Mouse (Mus musculus) kidney, adult 11 months (tissue): ENCODE data around the gene Abl1.

Source experiments
- DNase-seq: peaks from one replicate; pipeline ENCODE4 v3.0.0; 2022

Abl1 gene

DNA sequence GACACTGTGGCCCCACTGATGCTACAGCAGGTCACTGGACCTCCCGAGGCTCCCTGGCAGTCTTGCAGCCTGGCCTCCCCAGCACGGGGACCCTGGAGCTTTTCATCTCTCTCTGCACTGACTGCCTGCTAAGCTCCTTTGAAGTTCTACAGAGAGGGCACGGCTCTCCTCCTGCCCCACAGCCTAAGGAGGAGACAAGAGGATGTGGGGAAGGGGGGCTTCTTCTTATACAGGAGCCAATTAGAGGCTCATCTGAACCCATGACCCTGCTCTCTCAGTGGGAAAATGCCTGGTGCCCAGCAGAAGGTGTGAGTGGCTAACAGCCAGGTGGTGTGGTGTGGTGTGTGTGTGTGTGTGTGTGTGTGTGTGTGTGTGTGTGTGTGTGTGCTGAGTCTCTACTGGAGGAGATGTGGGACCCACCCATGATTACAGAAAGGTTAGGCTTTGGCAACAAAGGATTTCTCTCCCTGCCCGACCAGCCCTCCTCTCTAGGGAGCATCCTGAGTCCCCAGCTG is 140.2 kb downstream of the Abl1 start:
- DNase-seq = no peak

DNA sequence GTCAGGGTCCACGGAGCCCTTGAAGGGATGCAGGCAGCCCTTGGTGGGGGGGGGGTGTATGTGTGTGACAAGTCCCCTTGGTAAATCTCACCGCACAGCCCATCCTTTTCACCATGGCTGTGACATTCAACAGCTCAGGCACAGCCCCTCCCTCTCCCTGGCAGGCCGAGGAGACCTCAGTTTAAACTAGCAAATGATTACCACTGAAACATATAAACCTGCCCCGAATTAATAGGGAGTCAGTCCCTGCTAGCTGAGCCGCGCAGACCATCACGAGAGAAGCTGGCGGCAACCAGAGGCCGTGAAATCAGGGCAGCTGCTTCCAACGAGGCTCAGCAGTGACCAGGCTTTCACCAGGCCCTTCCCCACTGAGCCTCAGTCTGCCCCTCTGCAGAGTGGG is 147.9 kb downstream of the Abl1 start:
- DNase-seq = peak; percentile 61

DNA sequence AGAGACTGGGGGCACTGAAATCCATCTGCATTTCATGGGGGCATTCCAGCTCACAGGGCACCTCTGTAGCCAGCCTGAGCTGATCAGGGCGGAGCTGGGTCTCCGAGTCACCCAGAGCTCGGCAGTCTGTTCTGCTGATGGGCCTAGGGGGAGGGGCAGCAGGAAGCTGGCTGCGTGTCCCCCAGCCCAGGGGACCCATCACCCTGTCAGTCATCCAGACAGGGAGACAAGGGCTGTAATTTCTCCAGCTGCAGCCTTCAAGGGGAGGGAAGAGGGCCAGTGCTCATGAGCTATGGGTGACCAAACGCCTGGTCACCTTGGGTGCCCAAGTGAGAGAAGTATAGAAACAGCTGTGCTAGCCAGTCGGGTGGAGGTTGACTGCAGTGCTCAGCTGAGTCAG is 148.8 kb downstream of the Abl1 start:
- DNase-seq = no peak

DNA sequence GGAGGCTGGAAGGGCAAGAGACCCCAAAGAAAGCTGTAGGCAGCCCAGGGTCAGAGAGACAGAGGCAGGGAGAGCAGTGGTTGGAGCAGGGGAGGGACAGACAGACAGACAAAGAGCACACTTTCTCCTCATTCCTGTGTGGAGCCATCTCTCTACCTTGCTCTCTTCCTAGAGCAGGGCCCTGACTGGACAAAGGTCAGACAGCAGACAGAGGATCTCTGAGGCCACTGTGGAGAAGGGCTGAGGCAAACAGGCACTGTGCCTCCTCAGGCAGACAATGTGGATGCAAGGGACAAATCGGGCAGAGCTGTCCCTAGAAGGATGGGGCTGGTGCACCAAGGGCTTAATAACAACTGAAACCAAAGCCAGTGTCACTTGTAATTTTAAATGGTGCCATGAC is 150.7 kb downstream of the Abl1 start:
- DNase-seq = no peak

DNA sequence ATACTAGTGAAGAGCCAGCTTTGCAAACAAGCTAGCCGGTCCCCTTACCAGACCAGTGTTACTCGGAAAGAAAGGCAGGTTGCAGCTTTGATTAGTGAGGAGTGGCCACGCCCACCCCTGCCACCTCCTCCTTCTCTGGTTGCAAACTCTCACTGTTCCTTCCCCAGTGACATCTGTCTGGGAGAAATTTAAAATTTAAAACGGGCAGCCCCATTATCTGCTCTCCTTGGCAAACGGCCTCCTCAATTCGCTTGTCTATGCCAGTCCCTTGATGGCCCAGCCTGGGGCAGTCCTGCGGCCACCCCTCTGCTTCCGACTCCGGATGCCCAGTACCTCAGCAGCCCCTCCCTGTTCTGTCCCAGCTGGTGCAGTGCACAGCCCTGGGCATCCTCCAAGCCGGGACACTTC is 156.6 kb downstream of the Abl1 start:
- DNase-seq = no peak

DNA sequence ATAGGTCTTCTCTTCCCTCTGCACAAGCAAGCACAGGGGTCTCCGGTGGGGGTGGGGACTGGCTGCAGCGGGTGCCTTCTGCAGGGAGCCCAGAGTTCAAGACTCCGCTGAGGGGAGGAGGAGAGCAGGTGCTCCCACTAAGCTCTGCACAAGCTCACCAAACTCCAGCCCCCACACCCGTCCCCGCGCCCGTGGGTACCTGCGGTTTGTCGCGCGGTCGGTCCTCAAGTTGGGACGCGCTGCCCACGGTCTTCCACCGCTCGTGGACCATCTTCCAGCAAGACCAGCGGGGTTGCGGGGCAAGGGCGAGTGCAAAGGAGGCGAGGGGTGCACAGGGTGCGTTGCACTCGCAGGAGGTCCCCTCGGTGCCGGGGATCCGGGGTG is 157.3 kb downstream of the Abl1 start:
- no peak for DNase-seq

DNA sequence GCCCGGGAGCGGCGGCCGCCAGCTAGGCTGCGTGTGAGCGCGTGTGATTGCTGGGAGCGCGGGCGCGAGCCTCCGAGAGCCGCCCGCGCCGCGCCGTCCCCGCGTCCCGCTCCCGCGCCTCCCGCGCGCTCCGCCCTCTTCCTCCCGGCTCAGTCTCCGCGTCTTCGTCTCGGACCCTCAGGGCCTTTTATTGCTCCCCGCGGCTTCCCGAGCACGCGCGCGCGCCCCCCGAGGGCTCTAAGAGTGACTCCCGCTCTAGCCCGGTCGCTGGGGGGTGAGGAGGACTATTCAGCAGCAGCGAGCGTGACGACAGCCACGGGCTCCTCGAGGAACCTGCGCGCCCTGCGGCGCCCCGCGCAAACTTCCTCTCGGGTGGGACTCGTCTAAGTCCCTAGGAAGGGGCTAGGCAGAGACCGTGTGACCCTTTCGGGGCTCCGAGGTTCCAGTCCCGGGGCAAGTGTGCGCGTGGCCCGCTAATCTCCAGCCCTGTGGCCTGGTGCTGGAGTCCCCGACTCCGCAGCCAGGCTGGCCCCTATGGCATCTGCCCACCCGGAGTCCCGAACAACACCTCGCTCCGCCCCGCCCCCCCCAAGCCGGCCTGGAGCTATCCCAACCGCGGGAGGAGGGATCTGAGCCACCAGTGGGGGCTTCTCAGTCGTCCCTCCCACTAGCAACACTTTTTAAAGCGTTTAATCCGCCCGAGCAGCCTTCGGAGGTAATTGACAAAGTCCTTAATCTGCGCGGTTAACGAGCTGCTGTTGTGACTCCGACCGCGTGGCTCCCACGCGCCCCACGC is 157.9 kb downstream of the Abl1 start, which contains the start of gene Fibcd1:
TSS of gene Fibcd1 (minus strand) at position 110 of the 796 bp plus-strand sequence.
- DNase-seq = no peak

DNA sequence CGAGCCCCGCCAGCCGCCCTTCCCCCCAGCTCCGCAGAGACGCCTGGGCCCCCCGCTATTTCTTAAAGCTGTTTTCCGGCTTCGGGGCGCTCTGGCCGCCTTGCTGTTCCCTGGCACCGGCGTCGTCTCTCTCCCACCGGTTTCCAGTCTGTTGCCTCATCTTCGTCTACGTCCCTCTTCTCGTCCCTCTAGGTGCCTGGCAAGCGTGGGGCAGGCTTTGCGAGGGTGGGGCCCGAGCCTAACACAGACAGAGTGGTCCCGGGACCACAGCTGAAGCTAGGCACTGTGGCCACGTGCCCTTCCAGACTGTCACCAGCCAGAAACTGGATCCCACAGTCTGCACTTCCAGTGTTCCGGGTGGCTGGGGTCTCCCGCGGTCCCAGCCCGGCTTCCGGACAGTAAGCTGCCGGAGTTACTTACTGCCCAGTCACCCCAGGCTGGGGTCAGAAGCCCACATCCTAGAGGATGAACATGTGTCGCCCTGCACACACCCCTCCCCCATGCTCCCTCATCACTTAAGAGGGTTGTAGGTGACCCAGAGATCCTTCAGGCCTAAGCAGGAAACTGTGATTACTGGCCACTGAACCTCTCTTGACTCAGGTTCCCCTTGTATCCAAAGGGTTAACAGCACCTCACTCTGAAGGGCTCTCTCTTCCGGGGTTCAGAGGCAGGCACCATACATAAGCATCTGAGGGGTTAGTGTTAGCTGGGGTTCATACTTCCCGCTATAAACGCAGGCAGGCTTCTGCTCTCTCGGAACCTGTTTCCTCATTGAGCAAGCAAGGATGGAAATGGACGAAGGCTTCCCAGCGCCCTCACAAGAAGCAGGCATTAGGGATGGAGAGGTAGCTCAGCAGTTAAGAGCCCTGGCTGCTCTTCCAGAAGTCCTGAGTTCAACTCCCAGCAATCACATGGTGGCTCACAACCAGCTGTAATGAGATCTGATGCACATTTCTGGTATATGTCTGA is 158.8 kb downstream of the Abl1 start:
- DNase-seq = no peak

DNA sequence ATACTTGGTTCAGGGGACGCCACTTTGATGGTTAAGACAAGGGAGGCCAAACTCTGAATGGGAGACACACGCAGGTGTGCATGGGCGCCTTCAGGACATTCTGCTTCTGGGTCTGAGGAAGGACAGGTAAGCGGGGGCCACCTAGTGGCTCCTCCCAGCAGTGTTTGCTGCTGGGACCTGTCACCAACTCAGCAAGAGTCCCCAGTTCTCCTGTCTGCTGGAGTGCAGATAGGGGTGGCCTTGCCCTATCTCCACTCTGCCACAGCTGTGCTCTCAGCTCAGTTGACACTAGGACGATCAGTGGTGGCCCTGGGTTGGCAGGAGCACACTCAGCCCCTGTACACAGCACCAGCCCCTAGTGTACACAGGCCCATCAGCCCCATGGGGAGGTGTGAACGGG is 159.7 kb downstream of the Abl1 start:
- DNase-seq = peak; percentile 27

DNA sequence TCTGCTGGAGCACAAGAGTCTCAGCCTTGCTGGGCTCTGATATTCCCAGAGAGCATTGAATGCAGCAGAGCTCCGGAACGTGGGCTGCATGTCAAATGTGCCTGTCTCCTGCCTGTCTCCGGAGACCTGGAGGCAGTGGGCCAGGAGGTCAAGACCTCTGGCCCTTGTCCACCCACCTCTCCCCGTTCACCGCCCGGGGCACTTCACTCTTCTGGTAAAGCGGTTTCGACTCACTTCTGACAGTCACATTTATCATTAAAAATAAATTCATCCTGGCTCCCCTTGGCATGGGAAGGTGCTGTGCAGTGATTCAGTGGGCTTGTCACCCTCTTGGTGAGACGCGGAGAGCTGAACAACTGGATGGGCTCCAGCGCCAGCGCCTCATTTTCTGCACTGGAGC is 162.0 kb downstream of the Abl1 start:
- DNase-seq = no peak
